Mouse (Mus musculus): ENCODE results near the gene Rfx4.

The Rfx4 gene

DNA sequence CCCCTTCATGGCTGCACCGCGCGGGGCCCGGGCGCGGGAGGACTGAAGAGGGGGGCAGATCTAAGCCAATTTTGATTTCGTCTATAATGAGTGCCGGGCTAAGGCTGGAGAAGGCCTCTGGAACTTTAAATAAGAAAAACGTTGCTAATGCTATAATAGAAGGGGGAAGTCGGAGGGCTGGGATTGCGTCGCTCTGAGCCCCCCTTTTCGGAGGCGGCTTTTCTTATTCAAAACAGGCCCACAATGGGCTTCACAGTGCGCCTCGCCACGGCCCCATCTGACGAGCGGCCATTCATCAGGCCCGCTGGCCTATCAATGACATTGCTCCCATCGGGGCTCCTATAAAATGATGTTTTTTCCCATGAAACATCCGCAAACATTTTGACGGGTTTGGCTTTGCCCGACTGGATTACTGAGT, at the start of gene Rfx4:
Gene Rfx4 (plus strand): TSS at position 277 of the 418 bp plus-strand sequence.
- no peak for DNase-seq

DNA sequence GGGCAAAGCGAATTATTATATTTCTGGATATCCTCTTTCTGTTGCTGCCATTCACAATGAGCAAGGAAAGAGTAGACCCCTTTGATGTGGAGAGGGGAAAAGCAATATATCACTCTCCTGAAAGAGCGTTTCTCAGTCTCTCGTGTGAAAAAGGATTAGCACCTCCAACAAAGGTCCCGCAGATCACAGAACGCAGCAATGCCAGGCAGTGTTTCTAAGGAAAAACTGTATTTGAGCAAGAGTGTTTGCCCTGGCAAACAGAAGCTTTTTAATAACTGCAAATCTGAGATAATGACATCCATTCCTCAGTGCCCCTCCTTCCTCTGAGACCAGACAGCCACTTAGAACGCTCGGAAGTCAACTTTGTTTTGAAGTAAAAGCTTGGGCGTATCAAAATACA, 49.3 kb upstream of the Rfx4 start:
- no peak for DNase-seq

DNA sequence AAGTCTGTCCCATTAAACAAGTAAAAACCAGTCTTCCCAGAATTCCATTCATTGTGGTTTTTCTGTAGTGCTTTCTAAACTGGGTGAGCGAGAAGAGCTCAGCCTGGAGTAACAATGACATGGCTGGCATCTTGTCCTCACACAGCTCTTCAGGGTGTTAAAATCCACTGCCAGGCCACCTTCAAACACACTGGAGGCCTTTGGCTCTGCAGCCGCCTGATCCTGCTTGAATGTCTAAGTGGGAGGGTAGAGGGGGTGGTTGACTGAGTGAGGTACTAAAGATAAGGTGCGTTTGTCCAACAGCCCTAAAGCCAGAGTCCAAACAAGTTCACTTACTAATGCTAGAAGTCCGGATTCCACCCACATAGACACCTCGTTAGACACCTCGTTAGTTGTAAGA, 48.6 kb upstream of the Rfx4 start:
- DNase-seq, result no peak

DNA sequence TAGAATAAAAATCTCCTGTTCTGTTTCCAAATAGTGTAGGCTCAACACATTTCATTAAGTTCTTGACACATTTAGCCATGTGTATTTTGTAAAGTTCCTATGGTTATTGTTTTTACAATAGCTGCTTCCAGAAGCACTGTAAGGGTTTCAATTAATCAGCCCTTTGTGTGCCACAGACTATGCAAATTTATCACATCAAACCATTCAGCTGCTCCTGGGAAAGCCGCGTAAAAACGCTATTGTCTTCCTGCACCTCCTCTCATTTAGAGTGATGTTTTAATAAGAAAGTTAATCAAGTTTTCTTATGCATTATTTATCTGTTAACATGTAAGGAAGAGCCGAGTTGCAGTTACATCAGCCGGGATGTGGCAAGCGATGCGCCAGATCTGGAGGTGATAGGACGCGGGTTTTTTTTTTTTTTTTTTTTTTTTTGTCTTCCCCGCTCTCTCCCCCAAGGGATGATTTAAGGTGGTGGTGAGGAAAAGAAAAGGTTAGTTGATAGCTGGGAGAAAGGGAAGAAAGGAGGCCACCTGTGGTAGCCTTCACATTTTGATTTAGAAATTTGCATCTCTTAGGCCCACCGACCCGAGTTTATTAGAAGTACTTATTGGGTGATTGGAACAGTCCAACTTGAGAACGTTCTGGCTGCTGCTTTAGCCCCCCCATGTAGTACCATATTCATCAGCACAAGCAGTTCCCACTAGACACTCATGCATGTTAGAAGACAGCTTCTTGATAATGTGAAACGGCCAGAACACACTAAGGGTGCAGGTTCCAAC, 47.9 kb upstream of the Rfx4 start:
- no peak for DNase-seq

DNA sequence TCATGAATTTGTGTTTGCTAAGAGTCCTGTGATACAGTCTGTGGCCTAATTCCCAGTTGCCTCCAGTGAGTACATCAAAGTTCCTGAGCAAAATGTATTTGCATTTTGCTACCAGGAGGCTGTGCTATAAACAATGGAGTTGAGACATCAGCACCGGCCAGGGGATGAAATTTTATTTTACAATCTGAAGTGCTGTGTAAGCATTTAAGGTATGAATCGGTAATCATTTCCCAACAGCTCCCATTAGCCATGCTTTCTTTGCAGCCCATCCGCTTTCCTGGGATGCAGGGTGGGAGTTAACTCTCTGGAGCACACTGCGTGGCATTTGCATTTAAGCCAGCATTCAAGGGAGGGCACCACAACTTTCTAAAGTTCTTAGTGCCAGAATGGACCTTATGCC, 45.7 kb upstream of the Rfx4 start:
- no peak for DNase-seq

DNA sequence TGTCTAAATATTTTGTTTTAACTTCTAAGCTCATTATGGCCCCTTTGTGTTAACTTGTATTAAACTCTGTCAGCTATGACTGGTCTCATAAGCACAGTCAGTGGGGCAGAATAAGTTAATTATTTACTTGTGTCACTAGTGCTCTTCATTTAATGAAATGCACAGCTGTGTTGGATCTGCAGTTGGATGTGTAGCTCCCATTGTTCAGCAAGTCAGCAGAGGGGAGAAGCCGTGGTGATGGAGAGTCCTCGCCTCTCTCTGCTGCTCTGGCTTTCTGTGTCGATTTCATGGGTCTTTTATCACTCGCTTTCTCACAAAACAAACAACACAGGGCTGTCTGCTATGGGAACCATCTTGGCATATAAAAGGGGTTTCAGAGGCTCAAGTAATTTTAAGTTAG, 45.0 kb upstream of the Rfx4 start:
- DNase-seq, result no peak

DNA sequence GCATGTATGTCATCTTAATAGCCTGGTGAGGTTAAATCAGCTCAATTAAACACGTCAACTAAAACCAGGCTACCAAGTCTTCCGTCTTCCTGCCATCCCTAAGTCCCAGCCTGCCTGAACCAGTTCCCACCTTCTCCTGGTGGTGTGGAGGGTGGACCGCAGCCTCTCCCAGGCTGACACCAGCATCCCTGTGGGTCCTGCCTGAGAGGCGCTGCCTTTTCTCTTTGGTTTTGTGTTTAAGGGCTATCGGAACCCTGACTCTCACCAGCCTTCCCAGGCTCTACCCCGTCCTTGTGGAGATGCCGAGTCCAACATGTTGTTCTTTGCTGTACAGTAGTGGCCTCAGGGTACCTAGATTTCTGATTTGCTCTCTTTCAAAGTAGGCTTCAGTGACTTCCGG, 44.4 kb upstream of the Rfx4 start:
- no peak for DNase-seq

DNA sequence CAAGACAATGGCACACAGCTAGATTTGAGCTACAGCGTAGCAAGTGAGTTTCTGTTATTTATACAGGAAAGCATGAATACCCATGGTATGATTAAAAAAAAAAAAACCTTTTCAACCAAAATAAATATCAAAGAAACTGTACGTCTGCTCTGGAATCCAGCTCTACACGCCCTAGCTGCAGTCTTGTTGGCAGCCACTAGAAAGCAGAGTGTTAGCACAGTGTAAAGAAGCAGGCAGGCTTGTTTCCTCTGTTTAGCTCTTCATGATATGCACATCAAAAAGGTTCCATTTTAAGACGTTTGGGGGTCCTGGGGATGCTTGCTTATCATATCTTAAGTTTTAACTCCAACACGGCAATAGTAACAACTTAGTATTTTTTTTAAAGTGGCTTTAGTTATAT, 43.9 kb upstream of the Rfx4 start:
- no peak for DNase-seq

DNA sequence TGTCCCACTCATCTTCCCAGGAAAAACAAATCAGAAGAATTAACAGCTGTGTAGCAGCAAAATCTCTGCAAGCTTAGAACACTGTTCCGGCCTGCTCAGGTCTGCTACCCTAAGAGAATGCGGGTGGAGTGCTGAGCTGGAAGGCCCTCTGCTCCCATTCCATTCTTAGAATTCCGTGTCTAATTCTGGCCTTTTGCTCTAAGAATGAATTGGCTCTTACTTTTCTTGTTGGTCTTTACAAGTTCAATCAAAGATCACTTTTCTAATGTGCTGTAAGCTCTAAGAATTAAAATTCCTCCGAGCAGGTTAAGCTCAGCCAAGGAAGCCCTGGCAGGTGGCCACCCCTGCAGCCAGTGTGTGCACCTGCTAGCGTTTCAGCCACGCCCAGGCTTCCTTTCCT, 43.3 kb upstream of the Rfx4 start:
- DNase-seq, result no peak

DNA sequence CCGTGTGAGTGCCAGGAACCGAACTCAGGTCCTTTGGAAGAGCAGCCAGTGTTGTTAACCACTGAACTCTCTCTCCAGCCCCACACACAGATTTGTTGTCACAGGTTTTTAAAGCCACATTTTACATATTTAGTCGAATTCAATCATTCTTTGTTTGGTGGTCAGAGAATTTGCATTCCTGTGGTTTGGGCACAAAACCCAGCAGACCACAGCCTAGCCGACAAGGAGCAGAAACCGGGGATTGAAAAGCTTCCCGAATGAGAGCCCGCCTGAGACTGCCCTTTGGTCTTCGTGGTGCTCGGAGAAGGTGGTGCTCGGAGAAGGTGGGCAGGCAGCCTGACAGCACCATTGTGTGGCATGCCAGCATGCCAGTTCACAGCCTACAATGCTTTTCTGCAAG, 42.8 kb upstream of the Rfx4 start:
- no peak for DNase-seq

DNA sequence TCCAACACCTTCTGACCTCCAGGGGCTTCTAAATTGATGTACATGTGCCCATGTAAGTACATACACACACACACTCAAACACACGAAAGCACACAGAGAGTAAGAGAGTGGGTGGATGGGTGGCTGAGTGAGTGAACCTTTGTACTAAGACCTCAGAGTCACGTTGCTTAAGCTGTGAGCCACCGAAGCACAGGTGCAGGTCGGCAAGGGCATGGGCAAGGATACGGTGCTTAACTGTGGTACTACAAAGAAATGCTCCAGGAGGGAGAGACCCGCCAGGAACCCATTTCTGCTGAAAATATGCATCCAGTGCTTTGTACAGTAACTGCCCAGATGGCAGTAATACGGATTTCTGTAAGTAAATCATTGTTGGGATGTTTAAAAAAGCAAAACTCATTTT, 40.2 kb upstream of the Rfx4 start:
- no peak for DNase-seq

DNA sequence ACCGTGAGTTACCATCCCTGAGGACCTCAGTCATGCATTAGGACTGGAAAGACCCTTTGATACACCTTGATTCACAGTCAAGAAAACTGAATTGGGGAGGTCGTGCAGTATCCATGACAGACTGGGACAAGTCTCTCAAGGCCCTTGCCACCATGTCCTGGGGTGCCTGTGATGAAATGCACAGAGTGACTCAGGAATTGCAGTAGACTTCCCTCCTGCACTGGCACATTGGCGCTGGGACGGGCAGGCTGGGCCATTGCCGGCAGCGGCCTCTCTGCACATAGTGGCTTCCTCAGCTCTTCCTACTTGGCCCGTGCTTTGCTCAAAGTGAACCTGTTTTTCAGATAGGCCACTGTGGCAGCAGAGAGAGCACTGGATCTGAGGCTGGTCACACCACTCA, 39.3 kb upstream of the Rfx4 start:
- DNase-seq, result no peak

DNA sequence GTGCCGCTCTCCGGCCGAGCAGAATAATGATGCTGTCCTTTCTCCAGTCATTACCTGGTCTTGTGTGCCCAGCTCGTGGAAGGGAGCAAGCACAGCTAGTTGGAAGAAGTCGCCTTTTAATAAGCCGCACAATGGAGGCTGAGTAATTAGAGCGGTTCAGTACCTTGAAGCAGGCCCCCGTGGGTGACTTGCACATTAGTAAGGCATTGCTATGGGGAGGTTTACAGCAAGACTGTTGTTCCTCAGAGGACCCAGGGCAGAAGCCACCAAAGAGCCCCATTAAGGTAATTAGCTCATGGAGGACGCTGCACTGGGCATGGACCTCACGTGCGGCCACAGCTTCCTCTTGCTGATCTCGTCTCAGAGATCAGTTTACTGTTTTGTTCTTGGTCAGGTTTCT, 33.2 kb upstream of the Rfx4 start:
- DNase-seq, result no peak

DNA sequence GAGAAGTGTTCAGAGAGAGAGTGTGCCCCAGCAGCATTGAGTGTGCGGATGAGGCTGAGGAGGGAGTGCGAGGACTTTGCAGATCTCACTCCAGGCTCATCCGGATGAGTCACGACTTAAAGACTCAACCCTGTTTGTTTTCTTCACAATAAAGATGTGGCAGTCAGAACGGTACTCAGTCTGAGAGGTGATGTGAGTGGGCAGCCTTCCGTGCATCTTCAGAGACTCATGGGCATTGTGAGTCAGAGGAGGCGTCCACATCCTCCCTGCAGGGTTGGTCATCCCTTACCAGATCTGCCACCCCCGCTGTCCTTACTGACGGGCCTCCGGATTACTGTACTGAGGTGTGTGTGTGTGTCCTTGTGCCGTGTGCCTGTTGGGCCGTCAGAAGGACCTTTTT, 28.9 kb upstream of the Rfx4 start:
- DNase-seq, result no peak

DNA sequence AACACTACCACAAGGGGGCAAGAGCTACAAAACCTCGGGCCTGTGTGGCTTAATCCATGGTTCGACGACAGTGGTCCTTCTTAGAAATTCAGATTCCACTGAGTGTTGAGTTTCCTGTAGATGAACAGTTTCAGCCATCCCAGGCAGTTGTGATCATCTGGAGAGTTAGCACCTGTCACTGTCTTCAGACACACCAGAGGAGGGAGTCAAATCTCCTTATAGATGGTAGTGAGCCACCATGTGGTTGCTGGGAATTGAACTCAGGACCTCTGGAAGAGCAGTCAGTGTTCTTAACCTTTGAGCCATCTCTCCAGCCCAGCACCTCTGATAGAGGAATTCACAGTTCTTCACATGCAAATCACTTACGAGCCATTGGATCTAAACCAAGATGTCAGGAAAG, 28.1 kb upstream of the Rfx4 start:
- no peak for DNase-seq

DNA sequence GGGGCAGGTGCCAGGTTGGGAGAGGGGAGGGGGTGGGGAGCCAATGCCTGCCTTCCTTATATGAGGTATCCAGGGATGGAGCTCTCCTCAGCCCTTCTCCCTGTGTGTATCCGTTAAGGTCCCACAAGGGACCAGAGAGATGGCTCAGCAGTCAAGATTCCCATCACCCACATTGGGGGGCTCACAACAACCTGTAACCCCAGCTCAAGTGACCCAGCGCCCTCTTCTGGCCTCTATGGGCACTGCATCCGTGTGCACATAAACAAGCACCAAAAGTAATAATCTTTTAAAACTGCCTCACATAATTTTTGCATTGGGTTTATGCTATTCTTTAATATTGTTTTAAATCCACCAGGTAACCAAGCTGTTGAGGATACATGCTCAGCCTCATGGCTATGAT, 25.8 kb upstream of the Rfx4 start:
- no peak for DNase-seq

DNA sequence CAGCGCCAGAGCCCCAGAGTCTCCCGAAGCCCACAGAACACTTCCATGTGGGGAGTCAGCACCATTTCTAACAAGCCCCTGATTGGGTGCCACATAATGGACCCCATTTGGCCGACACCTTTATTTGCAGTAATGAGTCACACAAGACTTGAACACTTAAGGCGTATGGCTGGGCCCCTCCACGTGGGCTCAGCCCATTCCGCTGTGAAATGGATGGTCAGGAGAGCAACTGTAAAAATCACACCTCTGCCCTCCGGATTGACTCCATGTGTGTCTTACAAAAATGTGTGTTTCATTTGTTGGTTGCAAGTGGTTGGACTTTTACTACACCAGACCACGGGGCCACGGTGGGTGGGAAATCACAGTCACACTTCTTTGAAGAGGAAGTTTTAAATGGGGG, 24.9 kb upstream of the Rfx4 start:
- no peak for DNase-seq

DNA sequence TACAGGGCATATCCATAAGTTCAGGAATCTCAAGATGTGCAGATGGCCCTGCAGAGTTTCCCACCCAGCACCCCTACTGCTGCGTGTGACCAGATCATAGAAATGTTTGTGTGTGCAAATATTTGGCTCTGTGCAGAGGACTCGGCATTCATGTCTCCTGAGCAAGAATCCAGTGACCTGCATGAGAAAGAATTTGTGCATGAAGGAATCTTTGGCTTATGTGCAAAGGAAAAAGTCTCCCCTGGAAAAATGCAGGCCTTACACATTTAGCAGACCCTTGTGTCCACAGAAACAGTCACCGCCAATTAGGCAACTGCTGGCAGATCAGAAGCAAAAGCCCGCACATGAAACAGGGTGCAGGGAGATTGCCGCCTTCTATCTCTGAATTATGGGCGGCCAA, 22.4 kb upstream of the Rfx4 start:
- no peak for DNase-seq

DNA sequence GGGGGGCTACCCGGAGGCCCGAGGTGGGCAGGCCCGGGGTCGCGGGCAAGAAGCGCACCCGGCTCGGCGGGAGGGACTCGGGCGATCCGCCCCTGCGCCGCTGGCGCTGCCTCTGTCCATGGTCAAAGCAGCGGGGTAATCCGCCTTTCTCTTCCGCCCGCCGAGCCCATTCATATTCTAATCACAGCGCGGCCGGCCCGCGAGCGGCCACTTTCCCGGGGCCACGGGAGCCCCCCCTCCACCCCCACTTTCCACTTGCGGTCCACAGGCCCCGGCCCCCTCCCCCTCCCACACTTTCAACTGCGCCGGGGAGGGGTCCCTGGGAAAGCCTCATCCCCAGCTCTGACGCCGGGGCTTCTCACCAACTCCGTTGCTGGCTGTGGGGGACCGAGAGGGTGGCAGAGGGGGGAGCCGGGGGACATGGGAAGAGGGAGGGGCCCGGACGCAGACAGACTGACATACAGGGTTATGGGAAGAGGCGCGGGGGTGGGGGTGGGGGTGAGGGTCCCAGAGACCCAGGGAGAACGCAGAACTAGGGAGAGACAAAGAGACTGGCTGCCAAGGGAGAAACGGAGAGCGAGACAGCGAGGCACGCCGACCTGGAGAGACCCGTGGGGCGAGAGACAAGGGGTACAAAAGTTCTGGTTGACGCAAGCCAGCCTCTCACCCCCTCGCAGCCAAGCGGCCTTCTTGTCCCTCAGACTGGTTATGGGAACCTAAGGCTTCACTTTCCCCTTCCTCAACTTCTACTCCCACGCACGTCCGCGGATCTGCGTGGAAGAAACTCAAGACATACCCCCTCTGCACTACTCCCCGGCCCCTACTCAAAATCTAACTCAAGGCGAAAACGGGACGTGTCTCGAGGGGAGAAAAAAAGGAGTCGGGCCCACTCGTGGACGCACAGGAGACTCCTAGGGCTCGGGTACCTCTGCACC, 744 bp upstream of the Rfx4 start:
- DNase-seq, result peak; percentile 38

DNA sequence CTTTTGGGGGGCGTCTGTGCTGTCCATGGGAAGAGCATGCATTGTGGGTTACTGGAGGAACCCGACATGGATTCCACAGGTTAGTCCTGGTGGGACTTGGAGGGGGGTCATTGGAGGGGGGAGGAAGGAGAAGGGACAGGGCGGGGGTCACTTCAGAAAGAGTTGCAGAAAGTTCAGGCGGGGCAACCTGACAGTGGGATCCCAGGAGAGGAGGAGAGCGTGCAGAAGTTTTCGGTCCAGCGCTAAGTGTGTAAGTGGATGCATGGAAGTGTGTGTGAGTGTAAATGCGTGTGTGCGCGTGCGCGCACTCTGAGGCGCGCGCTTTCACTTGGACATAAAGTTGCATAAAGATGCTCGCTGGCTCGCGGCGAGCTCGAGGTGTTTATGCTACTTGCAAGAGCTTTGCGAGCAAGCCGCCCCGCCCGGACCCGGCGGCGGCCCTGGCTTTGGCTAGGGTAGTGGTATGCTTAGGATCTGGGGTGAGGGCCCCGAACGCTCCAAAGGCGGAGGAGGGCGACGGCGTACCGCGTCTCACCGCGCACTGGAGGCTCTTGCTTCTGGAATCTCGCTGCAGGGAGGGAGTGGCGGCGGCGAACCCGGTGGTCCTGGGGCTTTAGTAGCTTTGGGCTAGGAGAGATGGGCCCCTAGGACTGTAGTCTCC, 703 bp downstream of the Rfx4 start:
- no peak for DNase-seq

DNA sequence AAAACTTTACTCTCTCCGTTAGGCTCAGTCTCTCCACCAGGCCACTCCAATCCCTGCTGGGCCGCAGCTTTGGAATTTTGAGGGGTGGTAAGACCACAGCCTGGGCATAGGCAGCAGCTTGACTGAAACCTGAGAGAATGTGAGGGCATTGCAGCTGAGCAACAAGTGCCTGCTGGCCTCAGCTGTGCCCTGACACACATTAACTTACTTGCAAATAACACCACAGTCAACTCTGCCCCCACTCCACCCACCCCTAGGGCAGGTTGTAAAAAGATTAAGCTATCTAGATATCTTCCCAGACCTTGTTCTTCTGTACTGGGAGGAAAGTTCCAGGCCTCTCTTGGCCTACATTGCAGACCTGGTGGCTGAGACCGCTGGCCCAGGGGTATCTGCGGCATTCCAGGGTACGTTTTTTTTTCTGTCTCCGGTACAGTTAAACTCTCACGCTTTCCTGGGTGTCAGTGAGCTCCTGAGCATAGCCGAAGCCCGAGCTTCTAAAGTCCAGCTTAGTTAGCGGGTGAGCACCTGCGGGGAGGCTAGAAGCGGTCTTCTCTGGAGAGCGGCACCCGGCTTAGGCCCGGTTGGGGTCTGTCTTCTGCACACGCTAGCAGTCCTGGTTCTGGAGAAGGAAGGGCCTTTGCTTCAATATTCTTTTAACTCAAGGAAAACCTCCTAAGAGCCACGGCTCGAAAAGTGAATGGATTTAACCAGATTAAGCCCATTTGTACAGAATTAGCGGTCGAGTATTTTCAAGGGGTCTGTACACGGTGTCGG, 1.8 kb downstream of the Rfx4 start:
- DNase-seq, result no peak

DNA sequence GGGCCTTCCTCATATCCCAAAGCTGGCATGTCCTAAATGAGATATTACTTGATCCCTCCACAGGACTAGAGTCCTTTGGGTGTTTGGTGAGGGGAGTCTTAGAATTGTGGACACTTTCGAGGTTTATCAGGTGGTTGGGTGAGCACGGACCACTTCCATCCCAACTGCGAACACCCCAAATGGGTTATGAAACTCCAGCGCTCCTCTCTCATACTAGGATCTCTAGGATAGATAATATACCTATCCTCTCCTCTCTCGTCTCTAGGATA, 2.3 kb downstream of the Rfx4 start:
- no peak for DNase-seq
